Mouse (Mus musculus) adrenal gland, postnatal 0 days (tissue): ENCODE data around the gene Atrip. TPM values are rescaled to one million over a fixed set of nuclear protein-coding genes. Genes with fewer than 3 reads are reported as not detected.

Experiments used
- polyA plus RNA-seq: library from polyadenylated mRNA; unstranded; fragments of >200 nt; fragmentation: Nextera tagmentation; extraction: Ambion mirVana; gene quantifications from 2 replicates; pipeline ENCODE4 v1.2.1, GENCODE M21; 2015

Atrip gene
- polyA plus RNA-seq = 14.4 and 21.7 TPM in 2 replicates

DNA sequence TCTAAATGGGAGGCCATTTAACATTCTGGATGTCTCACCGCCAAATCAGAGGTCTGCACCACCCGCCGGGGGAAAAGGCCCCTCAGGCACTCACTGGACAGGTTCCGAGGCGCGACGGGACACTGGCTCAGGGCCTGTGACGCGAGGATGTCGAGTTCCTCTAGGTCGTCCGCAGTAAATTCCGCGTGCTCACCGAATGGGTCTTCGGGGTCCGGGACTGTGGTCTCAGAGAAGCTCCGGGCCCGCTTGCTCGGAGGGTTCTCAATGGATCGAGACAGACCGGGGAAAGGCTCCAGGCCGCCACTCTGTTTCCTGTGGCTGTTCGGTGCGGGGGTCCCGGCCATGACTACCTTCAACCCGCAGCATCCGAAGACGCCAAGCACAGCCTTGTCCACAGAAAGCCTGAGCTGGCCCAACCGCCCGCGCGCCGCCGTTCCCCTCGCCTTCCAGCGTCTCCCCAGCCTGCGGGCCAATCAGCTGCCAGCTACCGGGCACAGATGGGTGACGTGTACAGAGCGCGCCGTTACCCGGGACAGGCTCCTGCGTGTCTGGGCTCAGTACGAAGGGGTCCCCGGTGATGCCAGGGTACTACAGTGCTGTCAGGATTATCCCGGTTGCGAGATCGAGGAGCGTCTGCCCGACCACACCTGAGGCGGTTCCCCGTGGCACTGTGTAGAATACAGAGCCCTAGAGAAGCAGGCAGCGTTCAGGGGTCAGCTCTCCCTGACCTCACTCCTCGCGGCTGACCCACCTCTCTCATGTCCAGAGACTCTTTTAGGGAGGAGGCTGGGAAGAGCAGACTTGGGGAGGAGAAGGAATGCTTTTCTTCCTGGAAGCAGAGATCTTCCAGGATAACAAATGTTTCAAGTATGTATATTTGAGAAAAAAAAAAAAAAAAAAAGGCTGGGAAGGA lies at the start of gene Atrip:
TSS of gene Atrip (minus strand) at position 464 of the 913 bp plus-strand sequence.

GRCm38 (mm10) chr9:109095137-109095982 lies 21.4 kb upstream of the Atrip start, which contains the start of gene Plxnb1:
Gene Plxnb1 (plus strand): TSS chr9:109095389.

GRCm38 (mm10) chr9:109082124-109082800 lies 8.3 kb upstream of the Atrip start, which contains the start of the genes Ccdc51 and Tma7:
Gene Ccdc51 (plus strand): TSS chr9:109082493.
Gene Tma7 (minus strand): TSS chr9:109082587.

GRCm38 (mm10) chr9:109059136-109059903 lies 14.6 kb downstream of the Atrip start, which contains the start of gene Trex1:
Gene Trex1 (minus strand): TSS chr9:109059734.

DNA sequence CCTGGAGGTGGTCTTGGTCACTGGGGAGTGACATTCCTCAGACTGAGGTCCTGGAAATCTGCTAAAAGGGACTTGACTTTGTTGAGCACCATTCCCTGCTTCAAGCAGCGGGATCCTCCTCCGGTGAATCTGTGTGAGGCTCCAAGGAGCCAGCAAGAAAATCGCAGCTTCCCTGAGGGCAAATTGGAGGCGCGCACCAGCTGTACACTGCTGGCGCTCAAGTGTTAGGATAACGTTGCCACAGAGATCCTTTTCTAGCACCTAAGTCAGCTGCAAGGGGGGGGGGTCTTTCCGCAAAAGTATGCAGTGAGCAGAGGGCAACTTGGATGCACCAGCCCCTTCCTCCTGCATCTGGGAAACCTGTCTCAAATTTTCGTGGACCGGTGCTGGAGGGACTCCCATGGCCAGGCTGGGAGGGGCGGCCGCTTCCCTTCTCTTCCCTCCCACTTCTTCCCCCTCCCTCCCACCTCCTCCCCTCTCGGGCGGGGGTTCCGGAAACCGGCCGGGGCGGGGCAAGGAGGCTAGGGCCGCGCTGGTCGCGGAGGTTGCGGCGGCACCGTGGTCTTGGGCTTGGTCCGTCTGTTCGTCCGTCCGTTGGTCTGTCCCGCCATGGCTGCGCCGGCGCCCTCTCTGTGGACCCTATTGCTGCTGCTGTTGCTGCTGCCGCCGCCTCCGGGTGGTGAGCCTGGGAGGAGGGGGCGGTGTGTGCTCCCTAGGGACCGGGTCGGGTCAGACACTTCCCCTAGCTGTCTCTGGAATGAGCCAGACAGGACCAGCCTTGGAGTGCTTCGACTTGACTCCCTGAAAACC lies 35.6 kb downstream of the Atrip start, which contains the start of gene Shisa5:
TSS of gene Shisa5 (plus strand) at position 480 of the 810 bp plus-strand sequence.

Other genes with a start within 250 kb of the Atrip start
- 1.7 and 1.9 TPM in 2 replicates for gene Celsr3, start 247.8 kb downstream of the Atrip start, polyA plus RNA-seq
- 4.9 and 6.0 TPM in 2 replicates for gene Slc26a6, start 220.8 kb downstream of the Atrip start, polyA plus RNA-seq
- 0.17 TPM in 1 of 2 replicates, not detected in the other for gene Tmem89, start 159.5 kb downstream of the Atrip start, polyA plus RNA-seq
- gene Uqcrc1, start 137.5 kb downstream of the Atrip start, polyA plus RNA-seq = 300 and 412 TPM in 2 replicates
- 6.9 and 7.2 TPM in 2 replicates for gene Col7a1, start 120.5 kb downstream of the Atrip start, polyA plus RNA-seq
- gene Ucn2, start 88.1 kb downstream of the Atrip start, polyA plus RNA-seq = 0.30 TPM in 1 of 2 replicates, not detected in the other
- gene Pfkfb4, start 82.3 kb downstream of the Atrip start, polyA plus RNA-seq = 5.4 and 5.8 TPM in 2 replicates
- gene Shisa5, start 35.6 kb downstream of the Atrip start, polyA plus RNA-seq = 120 and 181 TPM in 2 replicates
- gene Trex1, start 14.4 kb downstream of the Atrip start, polyA plus RNA-seq = 19.0 and 28.9 TPM in 2 replicates
- gene Ccdc51, start 8.4 kb upstream of the Atrip start, polyA plus RNA-seq = 20.5 and 24.2 TPM in 2 replicates
- gene Tma7, start 8.5 kb upstream of the Atrip start, polyA plus RNA-seq = 801 and 807 TPM in 2 replicates
- gene Plxnb1, start 21.3 kb upstream of the Atrip start, polyA plus RNA-seq = 7.9 and 14.1 TPM in 2 replicates
- 0.18 TPM in 1 of 2 replicates, not detected in the other for gene Fbxw21, start 87.9 kb upstream of the Atrip start, polyA plus RNA-seq
- gene Fbxw13, start 121.9 kb upstream of the Atrip start, polyA plus RNA-seq = not detected in 2 replicates
- not detected in 2 replicates for gene Fbxw20, start 160.6 kb upstream of the Atrip start, polyA plus RNA-seq
- gene Fbxw14, start 213.6 kb upstream of the Atrip start, polyA plus RNA-seq = not detected in 2 replicates